Mouse (Mus musculus): ENCODE results near the gene Gm45716. TPM values are rescaled to one million over a fixed set of nuclear protein-coding genes. Genes with fewer than 3 reads are reported as not detected.

Gene Gm45716
- polyA plus RNA-seq, 1 experiment, result 0.63 TPM

- no peaks in the 10 kb centered on the region for H3K27me3 ChIP-seq (ENCODE audit: control insufficient read depth, insufficient read depth, low read length)
- no peaks in the 10 kb centered on the region for H3K36me3 ChIP-seq (ENCODE audit: control insufficient read depth, insufficient read depth, low read length)
- H3K4me1 ChIP-seq (ENCODE audit: control insufficient read depth, insufficient read depth, low read length), result no peaks in the 10 kb centered on the region
- no peak overlapping the region for H3K4me3 ChIP-seq (ENCODE audit: control insufficient read depth, low read depth, low read length)
- no peak for TF ChIP-seq POLR2A (IDR thresholded peaks at IDR 0.05; ENCODE audit: control insufficient read depth, low read depth, low read length)
- no peak for TF ChIP-seq CTCF (IDR thresholded peaks at IDR 0.05; ENCODE audit: control insufficient read depth, insufficient read depth, insufficient replicate concordance, low read depth, low read length)
- no peak overlapping the region for H3K27ac ChIP-seq (ENCODE audit: control insufficient read depth, insufficient read depth, low read depth, low read length)
Measured at GRCm38 (mm10) chr11:90283601-90284000, 96.1 kb downstream of the Gm45716 start.

GRCm38 (mm10) chr11:90284079-90284478, 96.6 kb downstream of the Gm45716 start:
- no peaks in the 10 kb centered on the region for H3K27me3 ChIP-seq (ENCODE audit: control insufficient read depth, insufficient read depth, low read length)
- H3K27ac ChIP-seq (ENCODE audit: control insufficient read depth, insufficient read depth, low read depth, low read length), result no peak overlapping the region
- no peaks in the 10 kb centered on the region for H3K4me1 ChIP-seq (ENCODE audit: control insufficient read depth, insufficient read depth, low read length)
- no peaks in the 10 kb centered on the region for H3K36me3 ChIP-seq (ENCODE audit: control insufficient read depth, insufficient read depth, low read length)
- TF ChIP-seq CTCF (IDR thresholded peaks at IDR 0.05; ENCODE audit: control insufficient read depth, insufficient read depth, insufficient replicate concordance, low read depth, low read length) (no peak), POLR2A (IDR thresholded peaks at IDR 0.05; ENCODE audit: control insufficient read depth, low read depth, low read length) (no peak)
- H3K4me3 ChIP-seq (ENCODE audit: control insufficient read depth, low read depth, low read length), result no peak overlapping the region

- no peaks in the 10 kb centered on the region for H3K36me3 ChIP-seq (ENCODE audit: control insufficient read depth, insufficient read depth, low read length)
- H3K27me3 ChIP-seq (ENCODE audit: control insufficient read depth, insufficient read depth, low read length), result no peaks in the 10 kb centered on the region
- TF ChIP-seq CTCF (IDR thresholded peaks at IDR 0.05; ENCODE audit: control insufficient read depth, insufficient read depth, insufficient replicate concordance, low read depth, low read length) (no peak), POLR2A (IDR thresholded peaks at IDR 0.05; ENCODE audit: control insufficient read depth, low read depth, low read length) (no peak)
- no peak overlapping the region for H3K27ac ChIP-seq (ENCODE audit: control insufficient read depth, insufficient read depth, low read depth, low read length)
- H3K4me1 ChIP-seq (ENCODE audit: control insufficient read depth, insufficient read depth, low read length), result no peaks in the 10 kb centered on the region
- no peak overlapping the region for H3K4me3 ChIP-seq (ENCODE audit: control insufficient read depth, low read depth, low read length)
Measured at GRCm38 (mm10) chr11:90284623-90285022, 97.1 kb downstream of the Gm45716 start.

- Histone ChIP-seq H3K27me3 (ENCODE audit: control insufficient read depth, insufficient read depth, low read length) (no peaks in the 10 kb centered on the region), H3K36me3 (ENCODE audit: control insufficient read depth, insufficient read depth, low read length) (no peaks in the 10 kb centered on the region), H3K4me1 (ENCODE audit: control insufficient read depth, insufficient read depth, low read length) (no peaks in the 10 kb centered on the region), H3K4me3 (ENCODE audit: control insufficient read depth, low read depth, low read length) (no peak overlapping the region), H3K27ac (ENCODE audit: control insufficient read depth, insufficient read depth, low read depth, low read length) (no peak overlapping the region)
- TF ChIP-seq POLR2A (IDR thresholded peaks at IDR 0.05; ENCODE audit: control insufficient read depth, low read depth, low read length) (no peak), CTCF (IDR thresholded peaks at IDR 0.05; ENCODE audit: control insufficient read depth, insufficient read depth, insufficient replicate concordance, low read depth, low read length) (no peak)
Measured at GRCm38 (mm10) chr11:90286550-90287154, 99.2 kb downstream of the Gm45716 start.

GRCm38 (mm10) chr11:90291156-90291555, 103.7 kb downstream of the Gm45716 start:
- Histone ChIP-seq H3K27ac (ENCODE audit: control insufficient read depth, insufficient read depth, low read depth, low read length) (no peak overlapping the region), H3K4me1 (ENCODE audit: control insufficient read depth, insufficient read depth, low read length) (no peaks in the 10 kb centered on the region), H3K4me3 (ENCODE audit: control insufficient read depth, low read depth, low read length) (no peak overlapping the region), H3K27me3 (ENCODE audit: control insufficient read depth, insufficient read depth, low read length) (no peaks in the 10 kb centered on the region), H3K36me3 (ENCODE audit: control insufficient read depth, insufficient read depth, low read length) (no peaks in the 10 kb centered on the region)
- no peak for TF ChIP-seq POLR2A (IDR thresholded peaks at IDR 0.05; ENCODE audit: control insufficient read depth, low read depth, low read length)
- no peak for TF ChIP-seq CTCF (IDR thresholded peaks at IDR 0.05; ENCODE audit: control insufficient read depth, insufficient read depth, insufficient replicate concordance, low read depth, low read length)

GRCm38 (mm10) chr11:90292766-90293165, 105.3 kb downstream of the Gm45716 start:
- Histone ChIP-seq H3K27ac (ENCODE audit: control insufficient read depth, insufficient read depth, low read depth, low read length) (no peak overlapping the region), H3K4me3 (ENCODE audit: control insufficient read depth, low read depth, low read length) (no peak overlapping the region), H3K4me1 (ENCODE audit: control insufficient read depth, insufficient read depth, low read length) (no peaks in the 10 kb centered on the region), H3K36me3 (ENCODE audit: control insufficient read depth, insufficient read depth, low read length) (no peaks in the 10 kb centered on the region), H3K27me3 (ENCODE audit: control insufficient read depth, insufficient read depth, low read length) (no peaks in the 10 kb centered on the region)
- TF ChIP-seq POLR2A (IDR thresholded peaks at IDR 0.05; ENCODE audit: control insufficient read depth, low read depth, low read length), result no peak
- no peak for TF ChIP-seq CTCF (IDR thresholded peaks at IDR 0.05; ENCODE audit: control insufficient read depth, insufficient read depth, insufficient replicate concordance, low read depth, low read length)

GRCm38 (mm10) chr11:90294622-90295021, 107.1 kb downstream of the Gm45716 start:
- Histone ChIP-seq H3K36me3 (ENCODE audit: control insufficient read depth, insufficient read depth, low read length) (no peaks in the 10 kb centered on the region), H3K27me3 (ENCODE audit: control insufficient read depth, insufficient read depth, low read length) (no peaks in the 10 kb centered on the region), H3K4me1 (ENCODE audit: control insufficient read depth, insufficient read depth, low read length) (no peaks in the 10 kb centered on the region), H3K27ac (ENCODE audit: control insufficient read depth, insufficient read depth, low read depth, low read length) (no peak overlapping the region), H3K4me3 (ENCODE audit: control insufficient read depth, low read depth, low read length) (no peak overlapping the region)
- TF ChIP-seq CTCF (IDR thresholded peaks at IDR 0.05; ENCODE audit: control insufficient read depth, insufficient read depth, insufficient replicate concordance, low read depth, low read length) (no peak), POLR2A (IDR thresholded peaks at IDR 0.05; ENCODE audit: control insufficient read depth, low read depth, low read length) (no peak)

Other genes with a start within 250 kb of the Gm45716 start
- gene Pctp, start 184.8 kb upstream of the Gm45716 start, polyA plus RNA-seq (2012; rRNA removed), result 5.6 and 5.7 TPM in 2 replicates
- 0.57 and 0.69 TPM in 2 replicates for gene Tmem100, start 157.3 kb upstream of the Gm45716 start, polyA plus RNA-seq (2012; rRNA removed)
- 2.3 and 3.2 TPM in 2 replicates for gene Mmd, start 61.8 kb downstream of the Gm45716 start, polyA plus RNA-seq (2012; rRNA removed)
- 0.69 and 2.3 TPM in 2 replicates for gene Hlf, start 203.2 kb downstream of the Gm45716 start, polyA plus RNA-seq (2012; rRNA removed)